Mouse (Mus musculus) adrenal gland, adult 2 months (tissue): Measurements from ENCODE around the gene Pom121l2. TPM values are rescaled to one million over a fixed set of nuclear protein-coding genes. Genes with fewer than 3 reads are reported as not detected.

Source experiments
- microRNA-seq, 2 experiments: library from miRNA; unstranded; fragments of <30 nt; microRNA quantifications; one replicate each; pipeline ENCODE4 v1.2.0; 2021
- polyA plus RNA-seq: library from polyadenylated mRNA; depleted of rRNA; stranded (reverse); fragments of >200 nt; gene quantifications from 2 replicates; pipeline ENCODE4 v1.2.3, GENCODE M21; 2012; rRNA removed
- total RNA-seq, 2 experiments: library from RNA; stranded (reverse); gene quantifications; 2 replicates each; pipeline ENCODE4 v1.2.3; 2021

Pom121l2 gene
- total and polyA plus RNA-seq, 3 experiments, result not detected

Small RNA genes within 50 kb of the gene (microRNA-seq; reads per million reads assigned to microRNA genes)
- 0 reads per million in 2 experiments for gene Gm44390

Other genes with a start within 250 kb of the Pom121l2 start
- gene Hist1h4j, start 246.1 kb upstream of the Pom121l2 start, total RNA-seq, result 10 to 100 TPM in 1 of 2 experiments, 1 to 10 TPM in 1; 7.5 to 11.4 TPM
- 0.52 TPM in 2 replicates for gene Hist1h4j, start 246.1 kb upstream of the Pom121l2 start, polyA plus RNA-seq
- 100 to 1,000 TPM in 1 of 2 experiments, 10 to 100 TPM in 1; 76.0 to 101 TPM for gene Hist1h4k, start 230.7 kb upstream of the Pom121l2 start, total RNA-seq
- 10.2 and 12.5 TPM in 2 replicates for gene Hist1h4k, start 230.7 kb upstream of the Pom121l2 start, polyA plus RNA-seq
- gene Hist1h2ak, start 227.4 kb upstream of the Pom121l2 start, total RNA-seq, result 10 to 100 TPM; 10.8 to 11.1 TPM
- 5.4 and 7.8 TPM in 2 replicates for gene Hist1h2ak, start 227.4 kb upstream of the Pom121l2 start, polyA plus RNA-seq
- 10 to 100 TPM; 16.7 to 17.2 TPM for gene Hist1h2bn, start 227.1 kb upstream of the Pom121l2 start, total RNA-seq
- gene Hist1h2bn, start 227.1 kb upstream of the Pom121l2 start, polyA plus RNA-seq, result 2.5 and 8.2 TPM in 2 replicates
- 10 to 100 TPM; 11.6 to 11.7 TPM for gene Hist1h1b, start 200.6 kb upstream of the Pom121l2 start, total RNA-seq
- 0.34 and 0.37 TPM in 2 replicates for gene Hist1h1b, start 200.6 kb upstream of the Pom121l2 start, polyA plus RNA-seq
- 10 to 100 TPM; 41.4 to 42.7 TPM for gene Hist1h3i, start 197.8 kb upstream of the Pom121l2 start, total RNA-seq
- 16.8 and 25.5 TPM in 2 replicates for gene Hist1h3i, start 197.8 kb upstream of the Pom121l2 start, polyA plus RNA-seq
- 1 to 10 TPM; 3.4 to 4.6 TPM for gene Hist1h2an, start 194.0 kb upstream of the Pom121l2 start, total RNA-seq
- 4.2 TPM in 1 of 2 replicates, not detected in the other for gene Hist1h2an, start 194.0 kb upstream of the Pom121l2 start, polyA plus RNA-seq
- gene Hist1h2bp, start 193.7 kb upstream of the Pom121l2 start, total RNA-seq, result 10 to 100 TPM in 1 of 2 experiments, 1 to 10 TPM in 1; 8.5 to 10.7 TPM
- gene Hist1h2bp, start 193.7 kb upstream of the Pom121l2 start, polyA plus RNA-seq, result 1.6 TPM in 1 of 2 replicates, not detected in the other
- 10 to 100 TPM; 35.5 to 55.7 TPM for gene Hist1h2bq, start 171.0 kb upstream of the Pom121l2 start, total RNA-seq
- 13.1 and 16.6 TPM in 2 replicates for gene Hist1h2bq, start 171.0 kb upstream of the Pom121l2 start, polyA plus RNA-seq
- gene Hist1h2ao, start 170.7 kb upstream of the Pom121l2 start, total RNA-seq, result 10 to 100 TPM; 16.1 to 19.4 TPM
- not detected in 2 replicates for gene Hist1h2ao, start 170.7 kb upstream of the Pom121l2 start, polyA plus RNA-seq
- gene Hist1h4m, start 169.4 kb upstream of the Pom121l2 start, total RNA-seq, result 100 to 1,000 TPM; 165 to 190 TPM
- 4.5 TPM in 1 of 2 replicates, not detected in the other for gene Hist1h4m, start 169.4 kb upstream of the Pom121l2 start, polyA plus RNA-seq
- gene Hist1h4n, start 149.0 kb upstream of the Pom121l2 start, total RNA-seq, result 10 to 100 TPM; 22.2 to 52.8 TPM
- gene Hist1h4n, start 149.0 kb upstream of the Pom121l2 start, polyA plus RNA-seq, result 4.1 and 6.6 TPM in 2 replicates
- gene Hist1h2ap, start 147.7 kb upstream of the Pom121l2 start, total RNA-seq, result 10 to 100 TPM; 24.8 to 29.8 TPM
- gene Hist1h2ap, start 147.7 kb upstream of the Pom121l2 start, polyA plus RNA-seq, result 126 and 141 TPM in 2 replicates
- 10 to 100 TPM; 36.5 to 55.8 TPM for gene Hist1h2br, start 147.5 kb upstream of the Pom121l2 start, total RNA-seq
- gene Hist1h2br, start 147.5 kb upstream of the Pom121l2 start, polyA plus RNA-seq, result 12.6 and 15.9 TPM in 2 replicates
- 1 to 10 TPM; 1.7 to 1.9 TPM for gene Zfp184, start 36.1 kb upstream of the Pom121l2 start, total RNA-seq
- 0.26 and 0.35 TPM in 2 replicates for gene Zfp184, start 36.1 kb upstream of the Pom121l2 start, polyA plus RNA-seq
- under 1 TPM in 1 of 2 experiments, not detected in 1; 0.61 TPM for gene Prss16, start 28.5 kb downstream of the Pom121l2 start, total RNA-seq
- gene Prss16, start 28.5 kb downstream of the Pom121l2 start, polyA plus RNA-seq, result 0.35 and 1.0 TPM in 2 replicates
- 10 to 100 TPM; 14.2 to 18.9 TPM for gene Hist1h2ah, start 54.4 kb downstream of the Pom121l2 start, total RNA-seq
- gene Hist1h2ah, start 54.4 kb downstream of the Pom121l2 start, polyA plus RNA-seq, result 1.0 and 16.0 TPM in 2 replicates
- 10 to 100 TPM; 27.4 to 48.0 TPM for gene Hist1h2bk, start 54.7 kb downstream of the Pom121l2 start, total RNA-seq
- 1.9 and 3.2 TPM in 2 replicates for gene Hist1h2bk, start 54.7 kb downstream of the Pom121l2 start, polyA plus RNA-seq
- gene Hist1h4i, start 60.2 kb downstream of the Pom121l2 start, total RNA-seq, result 10 to 100 TPM; 48.5 to 52.2 TPM
- gene Hist1h4i, start 60.2 kb downstream of the Pom121l2 start, polyA plus RNA-seq, result 11.4 and 12.7 TPM in 2 replicates
- gene Hist1h2ag, start 61.8 kb downstream of the Pom121l2 start, total RNA-seq, result 10 to 100 TPM; 14.1 to 18.2 TPM
- 0.45 TPM in 1 of 2 replicates, not detected in the other for gene Hist1h2ag, start 61.8 kb downstream of the Pom121l2 start, polyA plus RNA-seq
- gene Hist1h2bj, start 62.0 kb downstream of the Pom121l2 start, total RNA-seq, result 10 to 100 TPM; 14.1 to 18.8 TPM
- gene Hist1h2bj, start 62.0 kb downstream of the Pom121l2 start, polyA plus RNA-seq, result 2.3 and 2.8 TPM in 2 replicates
- not detected for gene Vmn1r188, start 103.2 kb downstream of the Pom121l2 start, total RNA-seq
- not detected in 2 replicates for gene Vmn1r188, start 103.2 kb downstream of the Pom121l2 start, polyA plus RNA-seq
- gene Vmn1r189, start 124.6 kb downstream of the Pom121l2 start, total RNA-seq, result not detected
- gene Vmn1r189, start 124.6 kb downstream of the Pom121l2 start, polyA plus RNA-seq, result not detected in 2 replicates
- gene Vmn1r191, start 202.8 kb downstream of the Pom121l2 start, total RNA-seq, result not detected
- gene Vmn1r191, start 202.8 kb downstream of the Pom121l2 start, polyA plus RNA-seq, result not detected in 2 replicates
- gene Vmn1r192, start 209.9 kb downstream of the Pom121l2 start, total RNA-seq, result not detected
- not detected in 2 replicates for gene Vmn1r192, start 209.9 kb downstream of the Pom121l2 start, polyA plus RNA-seq
- not detected for gene Vmn1r193, start 242.0 kb downstream of the Pom121l2 start, total RNA-seq
- not detected in 2 replicates for gene Vmn1r193, start 242.0 kb downstream of the Pom121l2 start, polyA plus RNA-seq